Mouse (Mus musculus): Measurements from ENCODE around the gene Aak1. TPM values are rescaled to one million over a fixed set of nuclear protein-coding genes. Genes with fewer than 3 reads are reported as not detected.
"Not testable (repeated sequence)": the region's sequence is repeated elsewhere in the genome, so short reads cannot be mapped to it uniquely, and the experiment has no call there.

Aak1 gene
- polyA plus RNA-seq, 1 experiment from 2014 or later, result 45.1 TPM

DNA sequence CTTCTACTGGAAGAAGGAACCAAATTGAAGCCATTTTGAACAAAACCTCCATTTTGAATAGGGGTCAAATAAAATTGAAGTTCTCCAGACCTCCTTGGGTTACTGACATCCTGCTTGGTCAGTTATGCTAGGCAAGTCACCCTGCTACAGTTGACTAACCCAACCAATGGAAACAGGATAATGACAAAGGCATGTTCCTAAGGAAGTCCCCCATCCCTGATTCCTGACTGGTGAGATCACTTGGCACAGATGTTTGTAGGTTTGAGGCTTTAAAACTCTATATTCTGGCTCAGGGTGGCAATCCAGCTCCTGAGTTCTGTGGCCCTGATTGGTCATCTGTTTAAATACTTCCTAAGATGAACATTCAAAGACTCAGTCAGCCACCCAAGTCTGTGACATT, 156.3 kb downstream of the Aak1 start:
- Histone ChIP-seq H3K4me3 (no peak overlapping the region), H3K27ac (replicated peaks) (no peak overlapping the region), H3K36me3 (no peaks in the 10 kb centered on the region), H3K27me3 (no peaks in the 10 kb centered on the region), H3K4me1 (replicated peaks) (peaks cover 10% of the 10 kb centered on the region), H3K4me2 (no peak overlapping the region), H3K9me3 (no peaks in the 10 kb centered on the region), H3K9ac (no peak overlapping the region)
- no peak for ATAC-seq (ENCODE audit: low FRiP score, low read depth)

DNA sequence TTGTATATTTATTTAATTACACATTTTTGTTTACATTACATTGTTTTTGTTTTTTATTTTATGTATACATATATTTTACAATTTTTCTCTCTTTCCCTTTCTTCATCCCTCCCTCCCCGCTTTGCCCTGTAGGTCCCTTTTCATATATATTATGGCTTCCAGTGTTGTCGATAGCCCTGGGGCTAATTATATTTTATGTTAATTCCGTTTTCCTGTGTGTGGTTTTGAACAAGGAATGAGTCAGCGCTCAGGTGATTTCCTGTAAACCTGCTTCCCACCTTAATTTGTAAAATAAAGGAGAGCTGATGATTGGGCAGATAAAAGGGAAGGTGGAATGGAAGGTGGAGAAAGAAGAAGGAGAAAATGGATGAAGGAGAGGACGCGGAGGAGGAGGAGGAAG, 159.6 kb downstream of the Aak1 start, which contains the start of gene Nfu1:
Gene Nfu1 (plus strand): TSS at position 350 of the 400 bp plus-strand sequence.
- H3K9ac ChIP-seq, result peak within 1 kb of the TSS; percentile 99
- 79% methylated on average over 6 of the region's 6 CpGs for WGBS
- no peaks in the 10 kb centered on the region for H3K9me3 ChIP-seq
- 0 out of 2 replicates have a peak, but pooled peaks cover 4% of the 10 kb centered on the region for H3K36me3 ChIP-seq
- no peaks in the 10 kb centered on the region for H3K27me3 ChIP-seq
- H3K4me1 ChIP-seq (replicated peaks), result peaks cover 17% of the 10 kb centered on the region
- ATAC-seq (ENCODE audit: low FRiP score, low read depth), result no peak
- H3K4me3 ChIP-seq, result peak within 1 kb of the TSS; percentile 80
- H3K4me2 ChIP-seq, result peak within 1 kb of the TSS; percentile 61
- peak within 1 kb of the TSS; percentile 92 for H3K27ac ChIP-seq (replicated peaks)

DNA sequence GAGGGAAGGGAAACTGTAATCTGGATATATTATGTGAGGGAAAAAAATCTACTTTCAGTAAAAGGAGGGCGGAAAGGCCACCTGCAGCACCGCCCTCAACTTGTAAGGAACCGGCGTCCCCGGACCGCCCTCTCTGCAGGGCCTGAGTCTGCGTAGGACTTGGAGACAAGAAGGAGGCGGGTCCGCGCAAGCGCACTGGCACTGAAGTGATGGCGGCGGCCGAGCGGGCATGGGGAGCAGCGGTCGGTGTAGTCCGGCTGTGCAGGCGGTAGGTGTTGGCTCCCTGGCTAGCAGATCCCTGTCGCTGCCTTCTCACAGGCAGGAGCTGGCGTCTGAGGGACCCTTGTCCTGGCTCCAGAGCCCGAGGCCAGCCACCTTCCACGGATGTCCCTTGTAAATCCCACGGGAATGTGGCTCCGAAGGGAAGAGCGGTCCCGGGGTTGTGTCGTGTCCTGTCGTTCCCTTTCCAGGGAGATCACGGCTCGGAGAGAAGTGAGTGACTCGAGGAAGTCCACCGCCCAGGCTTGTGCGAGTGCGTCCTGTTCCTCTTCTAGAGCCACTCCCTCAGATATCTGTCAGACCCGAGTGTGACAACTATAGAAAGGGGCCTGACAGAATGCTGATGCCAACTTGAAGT, 160.5 kb downstream of the Aak1 start:
- Histone ChIP-seq H3K9ac (peak overlapping the region; percentile 99), H3K36me3 (peaks cover 9% of the 10 kb centered on the region), H3K27ac (replicated peaks) (peak overlapping the region; percentile 92), H3K4me3 (peak overlapping the region; percentile 80), H3K9me3 (no peaks in the 10 kb centered on the region), H3K4me1 (replicated peaks) (peaks cover 17% of the 10 kb centered on the region), H3K27me3 (no peaks in the 10 kb centered on the region), H3K4me2 (peak overlapping the region; percentile 61)
- peak; percentile 96 for ATAC-seq (ENCODE audit: low FRiP score, low read depth)
- under 1% methylated on average over 36 of the region's 36 CpGs for WGBS

DNA sequence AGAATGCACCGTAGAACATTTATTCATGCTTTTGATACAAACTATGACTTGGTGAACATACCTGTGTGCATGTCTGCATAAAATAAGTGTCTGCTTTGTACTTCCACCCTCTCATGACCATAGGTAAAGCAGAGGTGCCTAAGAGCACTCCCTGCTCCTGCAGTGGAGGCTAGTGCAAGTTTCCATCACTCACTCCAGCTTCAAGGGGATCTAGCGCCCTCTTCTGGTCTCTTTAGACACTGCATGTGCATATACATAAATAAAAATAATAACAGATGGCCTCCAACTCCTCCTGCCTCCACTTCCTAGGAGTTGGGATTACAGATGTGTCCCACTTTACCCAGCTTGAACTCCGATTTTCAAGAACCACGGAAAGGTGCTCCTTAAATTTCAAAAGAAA, 167.6 kb downstream of the Aak1 start:
- Histone ChIP-seq H3K4me2 (no peak overlapping the region), H3K4me3 (no peak overlapping the region), H3K36me3 (peaks cover 53% of the 10 kb centered on the region), H3K9me3 (no peaks in the 10 kb centered on the region), H3K27ac (replicated peaks) (no peak overlapping the region), H3K27me3 (no peaks in the 10 kb centered on the region), H3K9ac (no peak overlapping the region), H3K4me1 (replicated peaks) (no peaks in the 10 kb centered on the region)
- ATAC-seq (ENCODE audit: low FRiP score, low read depth), result no peak
- WGBS, result 62% methylated on average over 4 of the region's 4 CpGs

DNA sequence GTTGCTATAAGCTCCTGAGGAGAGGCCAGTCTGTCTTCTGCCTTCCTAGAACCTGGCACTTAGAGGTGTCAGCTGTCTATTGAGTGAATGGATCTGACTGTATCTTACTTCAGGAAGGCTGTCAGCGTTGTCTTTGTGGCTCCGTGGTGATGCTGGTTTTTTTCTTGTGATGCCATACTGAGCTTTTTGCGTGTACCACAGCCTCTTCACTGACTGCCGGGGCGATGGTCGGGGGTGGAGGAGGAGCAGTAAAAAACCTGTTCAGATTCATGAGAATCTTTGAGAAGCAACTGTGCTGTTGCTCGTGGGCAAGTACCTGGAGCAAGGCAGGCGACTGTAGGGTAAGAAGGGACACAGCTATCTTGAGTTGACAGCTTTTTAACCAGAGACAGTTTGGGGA, 169.6 kb downstream of the Aak1 start:
- 90% methylated on average over 8 of the region's 8 CpGs for WGBS
- Histone ChIP-seq H3K4me1 (replicated peaks) (no peaks in the 10 kb centered on the region), H3K4me2 (no peak overlapping the region), H3K27me3 (no peaks in the 10 kb centered on the region), H3K36me3 (peaks cover 63% of the 10 kb centered on the region), H3K27ac (replicated peaks) (no peak overlapping the region), H3K9me3 (no peaks in the 10 kb centered on the region), H3K9ac (no peak overlapping the region), H3K4me3 (no peak overlapping the region)
- ATAC-seq (ENCODE audit: low FRiP score, low read depth), result no peak

DNA sequence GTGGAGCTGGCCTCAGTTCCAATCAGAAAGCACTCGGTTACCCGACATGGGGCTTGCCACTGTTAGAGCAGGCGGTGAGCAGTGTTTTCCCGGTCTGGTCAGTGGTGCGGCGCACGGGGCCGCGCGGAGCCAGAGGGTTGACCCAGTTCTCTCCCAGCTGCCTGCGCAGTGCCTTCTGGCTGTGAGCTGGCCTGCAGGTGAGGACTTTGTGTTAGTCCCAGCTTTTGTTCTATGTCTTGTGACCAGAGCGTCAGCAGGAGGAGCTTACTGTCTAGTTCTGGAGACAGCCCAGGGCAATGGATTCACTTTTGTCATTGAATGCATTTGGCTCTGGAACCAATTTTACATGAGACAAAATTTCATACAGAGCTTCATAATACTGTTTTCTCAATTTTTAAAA, 172.5 kb downstream of the Aak1 start:
- WGBS, result 97% methylated on average over 12 of the region's 12 CpGs
- no peak overlapping the region for H3K4me2 ChIP-seq
- ATAC-seq (ENCODE audit: low FRiP score, low read depth), result no peak

DNA sequence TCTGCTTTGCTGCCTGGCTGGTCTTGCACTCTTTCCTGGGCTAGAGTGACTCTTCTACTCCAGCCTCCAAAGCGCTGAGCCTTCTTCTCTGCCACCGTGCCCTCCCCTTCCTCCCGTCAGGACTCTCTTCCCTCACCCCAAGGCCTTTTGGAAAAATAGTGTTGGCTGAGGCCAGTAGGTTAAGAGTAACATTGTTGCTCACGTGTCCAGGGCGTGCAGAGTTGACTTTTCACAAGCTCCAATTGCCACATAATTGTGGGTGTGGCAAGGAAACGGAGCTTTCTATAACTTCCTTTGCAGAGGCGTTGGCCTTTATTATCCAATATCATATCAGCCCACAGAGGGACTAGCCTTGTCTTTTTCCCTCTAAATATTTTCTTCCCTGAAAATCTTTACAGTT, 177.7 kb downstream of the Aak1 start:
- H3K36me3 ChIP-seq, result peaks cover 58% of the 10 kb centered on the region
- H3K27me3 ChIP-seq, result no peaks in the 10 kb centered on the region
- no peak overlapping the region for H3K4me2 ChIP-seq
- no peaks in the 10 kb centered on the region for H3K4me1 ChIP-seq (replicated peaks)
- no peak overlapping the region for H3K4me3 ChIP-seq
- H3K9ac ChIP-seq, result no peak overlapping the region
- ATAC-seq (ENCODE audit: low FRiP score, low read depth), result no peak
- no peaks in the 10 kb centered on the region for H3K9me3 ChIP-seq
- H3K27ac ChIP-seq (replicated peaks), result no peak overlapping the region
- 87% methylated on average over 7 of the region's 7 CpGs for WGBS

More for the DNA sequence above, 172.5 kb downstream of the Aak1 start:
- no peak overlapping the region for H3K9ac ChIP-seq
- no peak overlapping the region for H3K4me3 ChIP-seq
- H3K27me3 ChIP-seq, result no peaks in the 10 kb centered on the region
- no peaks in the 10 kb centered on the region for H3K9me3 ChIP-seq
- no peak overlapping the region for H3K27ac ChIP-seq (replicated peaks)
- peaks cover 81% of the 10 kb centered on the region for H3K36me3 ChIP-seq
- H3K4me1 ChIP-seq (replicated peaks), result no peaks in the 10 kb centered on the region

DNA sequence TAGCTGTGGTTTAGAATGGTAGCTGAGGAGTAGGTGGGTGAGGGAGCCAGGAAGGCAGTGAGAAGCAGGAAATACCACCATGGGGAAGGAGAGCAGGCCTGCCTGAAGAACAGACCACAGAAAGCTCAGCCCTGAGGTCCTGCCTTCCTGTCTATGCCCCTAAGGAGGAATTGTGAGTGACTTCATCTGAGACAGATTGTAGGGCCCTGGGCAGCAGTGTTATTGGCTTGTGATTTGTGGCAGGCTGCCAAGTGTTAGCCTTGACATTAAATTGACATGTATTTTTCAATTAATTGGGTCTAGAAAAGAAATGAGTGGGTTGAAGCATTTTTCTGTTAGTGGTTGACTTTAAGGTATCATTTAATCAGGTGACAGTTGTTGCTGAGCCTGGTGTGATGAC, 179.6 kb downstream of the Aak1 start:
- no peak overlapping the region for H3K4me3 ChIP-seq
- ATAC-seq (ENCODE audit: low FRiP score, low read depth), result no peak
- no peaks in the 10 kb centered on the region for H3K4me1 ChIP-seq (replicated peaks)
- no peak overlapping the region for H3K9ac ChIP-seq
- H3K4me2 ChIP-seq, result no peak overlapping the region
- peaks cover 44% of the 10 kb centered on the region for H3K36me3 ChIP-seq
- H3K27ac ChIP-seq (replicated peaks), result no peak overlapping the region
- H3K9me3 ChIP-seq, result no peaks in the 10 kb centered on the region
- no peaks in the 10 kb centered on the region for H3K27me3 ChIP-seq

DNA sequence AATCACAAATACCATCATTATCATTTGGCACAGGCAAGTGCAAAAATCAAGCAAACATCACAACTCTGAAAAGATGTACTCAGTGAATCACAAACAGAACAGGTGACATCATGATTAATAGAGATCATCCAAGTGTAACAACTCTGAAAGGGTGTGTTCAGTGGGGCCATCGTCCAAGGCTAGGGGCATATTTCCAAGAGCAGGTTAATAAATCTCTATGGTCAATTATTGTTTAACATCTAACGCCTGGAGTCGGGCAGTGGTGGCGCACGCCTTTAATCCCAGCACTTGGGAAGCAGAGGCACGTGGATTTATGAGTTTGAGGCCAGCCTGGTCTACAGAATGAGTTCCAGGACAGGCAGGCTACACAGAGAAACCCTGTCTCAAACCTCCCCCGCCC, 182.0 kb downstream of the Aak1 start:
- H3K9me3 ChIP-seq, result not testable (repeated sequence)

DNA sequence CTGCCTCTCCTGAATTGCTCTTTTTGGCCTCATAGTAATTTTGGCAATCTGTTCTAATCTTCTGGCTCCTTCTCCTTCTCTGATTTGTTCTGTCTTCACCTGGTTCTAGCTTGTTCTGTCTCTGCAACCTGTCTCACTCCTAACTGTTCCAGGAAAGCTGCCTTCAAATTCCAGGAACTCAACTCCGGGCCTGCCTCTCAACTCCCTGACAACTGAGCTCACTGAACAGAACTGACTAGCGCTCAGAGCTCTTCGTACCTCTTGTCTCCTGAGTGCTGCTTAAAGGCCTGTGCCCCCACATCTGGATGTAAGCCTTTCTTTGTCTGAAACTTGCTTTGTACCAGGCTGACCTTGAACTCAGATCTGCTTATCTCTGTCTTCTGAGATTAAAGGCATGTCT, 183.1 kb downstream of the Aak1 start:
- Histone ChIP-seq H3K9ac (no peak overlapping the region), H3K27ac (replicated peaks) (no peak overlapping the region), H3K4me3 (no peak overlapping the region), H3K27me3 (no peaks in the 10 kb centered on the region), H3K4me1 (replicated peaks) (no peaks in the 10 kb centered on the region), H3K4me2 (no peak overlapping the region), H3K9me3 (no peaks in the 10 kb centered on the region), H3K36me3 (peaks cover 13% of the 10 kb centered on the region; the same call in 1 of the 2 replicates)
- no peak for ATAC-seq (ENCODE audit: low FRiP score, low read depth)
- WGBS, result 95% methylated on average over 3 of the region's 3 CpGs

More for the DNA sequence above, 182.0 kb downstream of the Aak1 start:
- H3K27me3 ChIP-seq; H3K4me1 ChIP-seq (replicated peaks); ATAC-seq (ENCODE audit: low FRiP score, low read depth); H3K27ac ChIP-seq (replicated peaks); H3K4me2 ChIP-seq; H3K9ac ChIP-seq; H3K4me3 ChIP-seq: not testable (repeated sequence)
- WGBS, result 80% methylated on average over 7 of the region's 7 CpGs
- peaks cover 20% of the 10 kb centered on the region for H3K36me3 ChIP-seq

DNA sequence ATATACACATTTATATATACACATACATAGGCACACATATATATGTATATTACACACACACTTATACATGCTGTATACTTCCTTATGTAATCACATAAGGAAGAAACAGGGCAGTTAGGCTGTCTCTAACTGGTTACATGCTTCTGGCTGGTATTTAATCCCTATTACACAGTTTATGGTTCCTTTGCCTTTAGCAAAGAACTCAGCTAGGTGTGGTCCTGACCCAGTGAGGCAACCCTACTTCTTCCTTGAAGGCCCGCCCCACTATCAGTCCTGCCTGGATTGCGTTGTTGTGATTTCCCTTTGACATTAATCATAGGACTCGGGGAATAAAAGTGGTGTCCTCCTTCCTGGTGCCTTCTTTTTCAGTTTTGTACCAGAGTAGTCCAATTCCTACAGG, 185.1 kb downstream of the Aak1 start:
- Histone ChIP-seq H3K4me2 (no peak overlapping the region), H3K4me3 (no peak overlapping the region), H3K9me3 (no peaks in the 10 kb centered on the region), H3K27me3 (no peaks in the 10 kb centered on the region), H3K9ac (no peak overlapping the region), H3K4me1 (replicated peaks) (no peaks in the 10 kb centered on the region), H3K27ac (replicated peaks) (no peak overlapping the region), H3K36me3 (0 out of 2 replicates have a peak, but pooled peaks cover under 1% of the 10 kb centered on the region)
- no peak for ATAC-seq (ENCODE audit: low FRiP score, low read depth)
- 97% methylated on average over 3 of the region's 3 CpGs for WGBS

DNA sequence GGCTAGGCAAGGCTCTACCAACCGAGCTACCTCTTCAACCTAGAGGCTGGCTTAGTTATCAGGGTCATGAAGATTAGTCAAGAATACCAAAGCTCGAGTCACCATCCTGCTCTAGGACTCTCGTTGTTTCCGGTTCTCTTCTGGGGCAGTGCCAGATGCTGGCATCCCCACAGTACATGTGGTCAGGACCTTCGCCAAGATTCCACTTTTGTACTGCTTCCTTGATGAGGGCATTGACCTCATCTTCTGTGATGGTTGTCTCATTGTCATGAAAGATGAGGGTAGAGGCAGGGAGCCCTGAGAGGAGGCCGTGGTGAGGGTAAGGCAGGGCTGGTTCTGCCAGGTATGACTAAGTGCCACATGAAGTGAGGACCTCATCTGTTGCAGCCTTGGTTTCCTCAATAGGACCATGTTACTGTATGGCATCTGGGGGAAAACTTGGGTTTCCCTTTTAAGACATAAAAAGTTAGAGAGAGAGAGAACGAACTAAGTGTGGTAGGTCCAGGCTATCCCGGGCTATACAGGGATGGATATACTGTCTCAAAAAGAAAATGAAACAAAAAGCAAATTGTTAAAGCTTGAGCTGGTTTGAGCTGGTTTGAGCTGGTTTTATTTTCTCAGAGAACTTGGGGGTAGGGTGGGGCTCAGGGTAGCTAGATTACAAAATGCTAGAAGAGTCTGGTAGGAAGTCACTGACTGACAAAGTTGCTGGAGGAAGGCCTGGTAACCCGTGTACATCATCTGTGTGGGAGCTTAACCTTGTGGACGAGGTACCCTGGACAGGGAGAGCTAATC, 188.7 kb downstream of the Aak1 start:
- Histone ChIP-seq H3K9me3 (no peaks in the 10 kb centered on the region), H3K4me3 (no peak overlapping the region), H3K4me1 (replicated peaks) (peaks cover 7% of the 10 kb centered on the region; the same call in 1 of the 2 replicates), H3K27me3 (no peaks in the 10 kb centered on the region), H3K27ac (replicated peaks) (no peak overlapping the region), H3K4me2 (no peak overlapping the region), H3K9ac (no peak overlapping the region), H3K36me3 (no peaks in the 10 kb centered on the region)
- ATAC-seq (ENCODE audit: low FRiP score, low read depth), result no peak
- 90% methylated on average over 10 of the region's 10 CpGs for WGBS

Measured in hindbrain, embryonic 15.5 days (tissue).